Mouse (Mus musculus) kidney, adult 2 months (tissue): ENCODE measurements at regions not wholly inside any gene's neighbourhood (a gene's known extent, or its start where the extent isn't known, plus 50 kb on each side); places are given as distances from the start of the nearest gene placed in this dataset.

ENCODE experiments used
- DNase-seq: peaks from one replicate; pipeline ENCODE4 v3.0.0; 2021
- H3K27ac ChIP-seq: fragments of 200-500 bp; 2 replicates; pipeline ENCODE4 v1.5.1; 2012; ENCODE audit warnings: low read depth, low read length, control low read depth, inconsistent platforms; ENCODE audit not compliant: insufficient read depth
- H3K27me3 ChIP-seq: fragments of 200-500 bp; replicated peaks from 2 replicates; pipeline ENCODE4 v1.6.1; 2012; ENCODE audit warnings: mild to moderate bottlenecking, moderate library complexity, low read length, inconsistent platforms; ENCODE audit not compliant: control insufficient read depth, insufficient read depth
- H3K36me3 ChIP-seq: fragments of 200-500 bp; 2 replicates; pipeline ENCODE4 v1.6.1; 2012; ENCODE audit warnings: mild to moderate bottlenecking, moderate library complexity, low read length, inconsistent platforms; ENCODE audit not compliant: control insufficient read depth, insufficient read depth
- H3K4me1 ChIP-seq: fragments of 200-500 bp; 2 replicates; pipeline ENCODE4 v1.6.1; 2011; ENCODE audit warnings: low read length; ENCODE audit not compliant: control insufficient read depth, insufficient read depth
- H3K4me3 ChIP-seq: fragments of 200-500 bp; 2 replicates; pipeline ENCODE4 v1.5.1; 2011; ENCODE audit warnings: mild to moderate bottlenecking, low read depth, low read length, control low read depth; ENCODE audit not compliant: insufficient read depth
- CTCF ChIP-seq: fragments of 200-500 bp; conservative IDR thresholded peaks from 2 replicates; pipeline ENCODE4 v1.5.1; 2011; ENCODE audit warnings: low read depth, mild to moderate bottlenecking, control low read depth, low read length, moderate library complexity, mixed read lengths; ENCODE audit not compliant: insufficient read depth, insufficient read length
- POLR2A ChIP-seq: fragments of 200-500 bp; IDR thresholded peaks from one replicate; pipeline ENCODE4 v1.6.1; 2011; ENCODE audit warnings: low read depth, low read length, control low read depth
- WGBS: fragments of 180-500 bp; shearing (Covaris S2); methylation state at CpG from one replicate; pipeline ENCODE4 v1.1.7; 2018; 5-methylcytosine and 5-hydroxymethylcytosine counted together

DNA sequence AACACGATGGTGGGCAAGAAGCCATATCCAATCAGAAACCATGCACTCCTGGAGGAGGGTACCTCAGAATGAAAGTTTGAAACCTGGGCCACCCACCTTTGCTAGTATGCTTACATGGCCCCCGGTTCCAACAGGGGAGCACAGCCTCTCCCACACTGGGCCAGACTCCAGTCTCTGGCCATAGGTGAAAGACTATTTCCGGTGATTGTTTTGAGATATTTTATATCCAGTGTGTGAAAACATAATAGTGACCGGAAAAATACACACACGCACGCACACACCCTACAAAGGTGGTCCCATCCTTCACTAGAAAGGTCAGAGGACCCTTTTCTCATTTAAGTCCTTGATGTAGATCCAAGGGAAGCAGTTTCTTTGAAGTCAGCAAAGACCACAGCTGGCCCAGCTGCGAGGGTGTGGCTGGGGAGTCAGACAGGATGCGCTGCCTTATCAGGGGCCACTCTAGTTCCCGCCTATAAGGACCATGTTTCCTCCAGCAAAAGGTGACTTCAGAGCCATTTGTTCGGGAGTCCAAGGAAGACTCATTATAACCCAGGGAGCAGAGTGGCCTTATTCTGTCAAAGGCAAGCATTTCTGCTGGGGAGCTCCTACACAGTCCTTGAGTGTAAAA is 206.0 kb downstream of the Zfp36l1 start:
- no peaks in the 10 kb centered on the region for H3K27me3 ChIP-seq
- peaks cover 16% of the 10 kb centered on the region for H3K4me1 ChIP-seq
- TF ChIP-seq CTCF (no peak), POLR2A (no peak)
- H3K27ac ChIP-seq = peak overlapping the region; percentile 65
- WGBS = 72% methylated on average over 10 of the region's 10 CpGs
- H3K36me3 ChIP-seq = no peaks in the 10 kb centered on the region
- H3K4me3 ChIP-seq = no peak overlapping the region
- peak; percentile 48 for DNase-seq

DNA sequence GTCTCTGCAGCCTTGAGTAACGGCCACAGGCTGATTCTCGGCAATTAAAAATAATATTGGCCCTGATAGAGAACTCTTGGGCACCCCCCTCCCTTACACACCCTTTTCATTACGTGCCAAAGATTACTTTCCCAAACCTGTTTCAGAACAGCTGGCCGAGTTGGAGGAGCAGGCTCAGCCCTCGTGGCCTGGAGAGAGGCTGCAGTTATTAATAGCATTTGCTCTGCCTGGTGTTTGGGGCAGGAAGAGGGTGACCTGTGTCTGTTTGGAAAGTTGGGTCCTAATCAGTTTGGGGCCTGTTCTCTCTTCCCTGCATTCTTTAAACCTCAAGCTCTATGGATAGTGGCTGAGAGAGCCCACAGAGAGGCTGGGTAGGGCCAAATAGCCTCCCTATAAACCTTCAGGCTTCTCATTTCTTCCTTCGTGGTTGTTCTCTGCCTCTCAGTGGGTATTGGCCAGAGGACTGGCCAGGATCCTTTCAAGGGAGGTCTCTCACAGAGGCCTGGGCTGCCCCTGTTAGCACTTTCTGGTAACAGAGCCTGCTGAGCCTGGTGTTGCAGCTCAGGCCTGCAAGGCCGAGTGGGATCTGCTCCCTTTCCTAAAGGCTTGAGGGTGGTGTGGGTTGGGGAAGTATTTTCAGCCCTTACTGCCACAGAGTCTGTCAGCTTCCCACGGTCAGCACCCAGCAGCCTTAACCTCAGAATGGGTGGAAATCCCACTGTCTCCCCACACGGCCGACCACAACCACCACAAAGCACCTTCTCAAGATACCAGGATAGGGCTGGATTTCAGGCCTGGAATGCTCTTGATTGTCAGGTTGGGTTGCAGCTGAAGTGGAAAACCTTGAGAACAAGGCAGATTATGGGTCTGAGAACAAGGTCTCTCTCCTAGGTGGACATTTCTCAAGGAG is 206.7 kb downstream of the Zfp36l1 start:
- peak overlapping the region; percentile 65 for H3K27ac ChIP-seq
- peak; percentile 49 for DNase-seq
- TF ChIP-seq POLR2A (no peak), CTCF (no peak)
- WGBS = 59% methylated on average over 10 of the region's 10 CpGs
- H3K27me3 ChIP-seq = no peaks in the 10 kb centered on the region
- H3K4me1 ChIP-seq = peaks cover 16% of the 10 kb centered on the region
- H3K36me3 ChIP-seq = no peaks in the 10 kb centered on the region
- H3K4me3 ChIP-seq = no peak overlapping the region

DNA sequence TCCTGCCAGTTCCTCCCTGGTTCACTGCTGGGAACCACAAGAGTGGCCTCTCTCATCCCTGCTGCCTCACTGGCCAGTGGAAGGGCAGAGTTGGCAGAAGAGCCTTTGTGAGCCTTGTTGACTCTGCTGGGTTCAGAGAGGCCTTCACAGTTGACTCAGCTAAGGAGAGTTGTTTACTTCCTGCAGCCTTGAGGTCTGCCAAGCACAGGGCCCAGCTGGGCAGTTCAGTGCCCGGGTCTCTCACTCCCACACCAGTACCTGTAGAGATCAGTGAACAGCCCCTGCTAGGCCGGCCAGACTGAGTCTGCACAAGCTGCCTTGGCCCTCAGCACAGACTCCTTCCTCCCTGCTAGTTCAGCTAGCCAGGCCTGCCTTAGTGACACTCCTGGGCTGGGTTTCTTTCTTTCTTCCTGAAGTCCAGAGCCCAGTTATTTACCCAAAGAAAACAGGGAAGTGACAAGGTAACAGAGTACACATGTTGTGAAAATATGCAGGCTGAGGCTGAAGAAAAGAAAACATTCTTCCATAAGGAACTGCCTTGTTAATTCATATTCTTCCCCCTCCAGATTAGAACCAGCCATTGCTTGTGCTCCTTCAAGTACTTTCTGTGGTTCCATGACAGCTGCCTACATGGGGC is 207.8 kb downstream of the Zfp36l1 start:
- Histone ChIP-seq H3K27me3 (no peaks in the 10 kb centered on the region), H3K4me1 (peaks cover 16% of the 10 kb centered on the region), H3K36me3 (no peaks in the 10 kb centered on the region), H3K27ac (peak overlapping the region; percentile 4), H3K4me3 (no peak overlapping the region)
- WGBS = 34% methylated on average over 2 of the region's 2 CpGs
- DNase-seq = no peak
- TF ChIP-seq POLR2A (no peak), CTCF (no peak)

DNA sequence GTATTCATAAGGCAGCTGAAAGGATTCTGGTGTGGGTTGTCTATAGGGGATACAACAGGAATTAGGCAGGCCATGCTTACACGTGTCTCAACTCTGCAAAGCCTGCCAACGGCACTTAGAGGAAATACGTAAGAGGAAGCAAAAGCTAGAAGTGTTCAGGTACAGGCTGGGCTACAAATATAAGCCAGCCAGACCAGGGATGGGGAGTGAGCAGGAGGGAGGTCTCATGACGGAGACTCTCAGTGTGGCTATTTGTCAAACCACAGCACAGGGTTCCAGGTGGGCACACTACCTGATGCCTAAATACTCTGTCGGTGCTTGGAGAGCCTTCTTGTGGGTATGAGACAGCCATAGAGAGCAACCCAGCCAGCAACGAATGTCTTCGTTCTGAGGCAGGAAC is 210.1 kb downstream of the Zfp36l1 start:
- H3K36me3 ChIP-seq = no peaks in the 10 kb centered on the region
- peak overlapping the region; percentile 88 for H3K27ac ChIP-seq
- no peak for DNase-seq
- peaks cover 19% of the 10 kb centered on the region for H3K4me1 ChIP-seq
- 82% methylated on average over 7 of the region's 7 CpGs for WGBS
- H3K27me3 ChIP-seq = no peaks in the 10 kb centered on the region
- no peak overlapping the region for H3K4me3 ChIP-seq
- TF ChIP-seq CTCF (no peak), POLR2A (no peak)

DNA sequence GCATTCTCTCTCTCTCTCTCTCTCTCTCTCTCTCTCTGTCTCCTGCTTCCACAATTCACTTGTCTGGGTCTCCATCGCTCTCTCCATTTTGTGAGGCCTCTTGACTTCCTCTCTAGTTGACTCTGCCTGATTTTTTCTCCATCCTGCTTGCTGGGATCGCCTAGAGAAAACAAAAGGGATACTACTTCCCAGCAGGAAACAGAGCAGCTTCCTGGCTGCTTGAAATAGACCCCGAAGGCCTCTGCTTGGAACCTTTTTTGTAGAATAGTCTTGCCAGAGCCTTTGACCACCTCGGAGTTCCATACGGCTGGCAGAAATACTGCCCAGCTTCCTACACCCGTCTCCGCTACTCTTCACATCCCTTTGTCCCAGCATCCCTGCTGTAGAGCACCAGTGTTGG is 210.7 kb downstream of the Zfp36l1 start:
- no peak overlapping the region for H3K4me3 ChIP-seq
- no peak for TF ChIP-seq CTCF
- TF ChIP-seq POLR2A = no peak
- DNase-seq = peak; percentile 64
- peaks cover 19% of the 10 kb centered on the region for H3K4me1 ChIP-seq
- H3K27me3 ChIP-seq = no peaks in the 10 kb centered on the region
- H3K27ac ChIP-seq = peak overlapping the region; percentile 88
- 66% methylated on average over 7 of the region's 7 CpGs for WGBS
- no peaks in the 10 kb centered on the region for H3K36me3 ChIP-seq

DNA sequence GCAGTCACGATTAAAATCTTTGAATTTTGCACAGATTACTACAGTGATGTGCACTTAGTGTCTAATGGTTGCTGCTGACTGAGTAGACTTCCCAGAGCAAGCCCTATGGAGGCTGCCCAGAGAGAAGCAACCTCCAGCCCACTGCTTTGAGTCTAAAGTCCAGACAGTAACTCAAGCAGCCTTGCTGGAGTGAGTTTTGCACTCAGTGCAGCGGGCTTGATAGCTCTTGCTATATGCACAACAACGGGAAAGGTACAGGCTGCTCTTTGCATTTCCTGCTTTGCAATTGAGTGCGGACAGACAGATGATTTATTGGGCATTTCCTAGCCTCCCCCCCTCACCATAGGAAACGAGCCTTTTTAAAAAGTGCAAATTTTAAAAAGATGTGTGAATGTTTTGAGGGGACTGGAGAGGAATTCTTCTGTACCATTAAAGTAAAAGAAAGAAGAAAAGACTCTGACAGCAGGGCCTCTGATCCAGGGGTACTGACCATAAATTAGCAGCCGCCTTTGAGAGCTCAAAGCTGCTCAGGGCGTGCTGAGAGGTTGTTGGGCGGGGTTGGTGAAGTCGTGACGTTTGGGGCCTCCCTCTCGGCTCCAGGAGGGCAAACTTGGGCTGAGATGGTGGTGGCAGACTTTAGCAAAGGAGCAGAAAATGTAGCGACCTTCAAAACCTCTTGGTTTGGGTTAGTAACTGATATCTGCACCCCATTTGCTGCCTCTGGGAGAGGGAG is 214.4 kb downstream of the Zfp36l1 start:
- Histone ChIP-seq H3K4me1 (peaks cover 13% of the 10 kb centered on the region), H3K27ac (peak overlapping the region; percentile 79), H3K4me3 (no peak overlapping the region), H3K36me3 (no peaks in the 10 kb centered on the region), H3K27me3 (no peaks in the 10 kb centered on the region)
- TF ChIP-seq POLR2A = no peak
- TF ChIP-seq CTCF = no peak
- WGBS = 44% methylated on average over 12 of the region's 12 CpGs
- peak; percentile 69 for DNase-seq
